Mouse (Mus musculus): ENCODE measurements around the gene Gm20388. TPM values are rescaled to one million over a fixed set of nuclear protein-coding genes. Genes with fewer than 3 reads are reported as not detected.

The Gm20388 gene
- total RNA-seq, 2 experiments from 2014 or later, result 4.0 TPM; not detected in 1

GRCm38 (mm10) chr8:120843084-120843483, 932.4 kb downstream of the Gm20388 start:
- DNase-seq, result no peak

- DNase-seq, result no peak
Observed at GRCm38 (mm10) chr8:120846018-120846417, 935.4 kb downstream of the Gm20388 start.

- DNase-seq, result no peak
Observed at GRCm38 (mm10) chr8:120847279-120847678, 936.6 kb downstream of the Gm20388 start.

GRCm38 (mm10) chr8:120847735-120848134, 937.1 kb downstream of the Gm20388 start:
- no peak for DNase-seq

- peak; percentile 9 to 25 for DNase-seq
Observed at GRCm38 (mm10) chr8:120848434-120848833, 937.8 kb downstream of the Gm20388 start.

GRCm38 (mm10) chr8:120851411-120851810, 940.8 kb downstream of the Gm20388 start:
- DNase-seq, result no peak

GRCm38 (mm10) chr8:120859881-120860280, 949.2 kb downstream of the Gm20388 start:
- no peak for DNase-seq

- DNase-seq, result peak in 1 of 2 experiments; percentile 11
Observed at GRCm38 (mm10) chr8:120860423-120861126, 949.9 kb downstream of the Gm20388 start.

- no peak for DNase-seq
Observed at GRCm38 (mm10) chr8:120863683-120864082, 953.0 kb downstream of the Gm20388 start.

GRCm38 (mm10) chr8:120867386-120867785, 956.7 kb downstream of the Gm20388 start:
- no peak for DNase-seq

- DNase-seq, result no peak
Observed at GRCm38 (mm10) chr8:120872661-120873060, 962.0 kb downstream of the Gm20388 start.

GRCm38 (mm10) chr8:120876010-120876918, 965.6 kb downstream of the Gm20388 start:
- DNase-seq, result no peak

GRCm38 (mm10) chr8:120877005-120877404, 966.4 kb downstream of the Gm20388 start:
- DNase-seq, result no peak

- DNase-seq, result no peak
Observed at GRCm38 (mm10) chr8:120879928-120880327, 969.3 kb downstream of the Gm20388 start.

- no peak for DNase-seq
Observed at GRCm38 (mm10) chr8:120881634-120882033, 971.0 kb downstream of the Gm20388 start.

GRCm38 (mm10) chr8:120882657-120883056, 972.0 kb downstream of the Gm20388 start:
- DNase-seq, result no peak

GRCm38 (mm10) chr8:120883369-120883768, 972.7 kb downstream of the Gm20388 start:
- no peak for DNase-seq

- DNase-seq, result no peak
Observed at GRCm38 (mm10) chr8:120883853-120884252, 973.2 kb downstream of the Gm20388 start.

- no peak for DNase-seq
Observed at GRCm38 (mm10) chr8:120884881-120885280, 974.2 kb downstream of the Gm20388 start.

- peak in 1 of 2 experiments; percentile 8 for DNase-seq
Observed at GRCm38 (mm10) chr8:120887254-120887653, 976.6 kb downstream of the Gm20388 start.

- DNase-seq, result no peak
Observed at GRCm38 (mm10) chr8:120888005-120888404, 977.4 kb downstream of the Gm20388 start.

GRCm38 (mm10) chr8:120889189-120889588, 978.5 kb downstream of the Gm20388 start:
- DNase-seq, result no peak

GRCm38 (mm10) chr8:120890068-120890467, 979.4 kb downstream of the Gm20388 start:
- DNase-seq, result no peak
